ENCODE assay signal across 8 mouse cellular contexts in genomic region chr19:24999201-24999886, GRCm38 (mm10). TPM values are rescaled to one million over a fixed set of nuclear protein-coding genes. Genes with fewer than 3 reads are reported as not detected.
DNase-seq lines count a peak whose midpoint lies in the region; ATAC-seq lines count a peak whose summit lies in the region.

Gene Dock8 (plus strand): TSS chr19:24999534.

- under 1% methylated on average over 99 of the region's 109 CpGs for WGBS in forebrain, embryonic 11.5 days
- WGBS in heart, embryonic 16.5 days, result under 1% methylated on average over 75 of the region's 109 CpGs
- WGBS in liver, embryonic 15.5 days (ENCODE audit: insufficient replicate concordance), result under 1% methylated on average over 108 of the region's 109 CpGs
- under 1% methylated on average over 101 of the region's 109 CpGs for WGBS in stomach, embryonic 15.5 days

- H3K4me2 ChIP-seq in forebrain, embryonic 11.5 days (ENCODE audit: low read depth, low read length, severe bottlenecking), result peak within 1 kb of the TSS; percentile 94
- peak within 1 kb of the TSS; percentile 98 for H3K4me2 ChIP-seq in heart, embryonic 16.5 days (ENCODE audit: low read depth, low read length)
- peak within 1 kb of the TSS; percentile 91 for H3K4me2 ChIP-seq in liver, embryonic 15.5 days
- H3K4me2 ChIP-seq in stomach, embryonic 15.5 days, result peak within 1 kb of the TSS; percentile 95

- 0 out of 2 replicates have a peak, but pooled peaks cover 2% of the 10 kb centered on the region for H3K4me1 ChIP-seq in forebrain, embryonic 11.5 days (replicated peaks; ENCODE audit: control insufficient read depth, insufficient read depth, low read length)
- H3K4me1 ChIP-seq in heart, embryonic 16.5 days (ENCODE audit: control insufficient read depth, insufficient read depth, low read length), result peaks cover 11% of the 10 kb centered on the region
- peaks cover 54% of the 10 kb centered on the region for H3K4me1 ChIP-seq in liver, embryonic 15.5 days (replicated peaks)
- peaks cover 15% of the 10 kb centered on the region for H3K4me1 ChIP-seq in stomach, embryonic 15.5 days

- no peaks in the 10 kb centered on the region for H3K36me3 ChIP-seq in forebrain, embryonic 11.5 days (ENCODE audit: control insufficient read depth, insufficient read depth, low read length)
- H3K36me3 ChIP-seq in heart, embryonic 16.5 days (ENCODE audit: control insufficient read depth, insufficient read depth), result no peaks in the 10 kb centered on the region
- H3K36me3 ChIP-seq in liver, embryonic 15.5 days (replicated peaks), result no peaks in the 10 kb centered on the region
- H3K36me3 ChIP-seq in stomach, embryonic 15.5 days, result no peaks in the 10 kb centered on the region

- H3K27me3 ChIP-seq in forebrain, embryonic 11.5 days (ENCODE audit: control insufficient read depth, insufficient read depth, low read length), result peaks cover 44% of the 10 kb centered on the region
- no peaks in the 10 kb centered on the region for H3K27me3 ChIP-seq in heart, embryonic 16.5 days (ENCODE audit: control insufficient read depth, insufficient read depth, low read length)
- peaks cover 24% of the 10 kb centered on the region for H3K27me3 ChIP-seq in liver, embryonic 15.5 days
- 0 out of 2 replicates have a peak, but pooled peaks cover 4% of the 10 kb centered on the region for H3K27me3 ChIP-seq in stomach, embryonic 15.5 days (replicated peaks)

- H3K9ac ChIP-seq in forebrain, embryonic 11.5 days (ENCODE audit: low read length), result peak within 1 kb of the TSS; percentile 41
- peak within 1 kb of the TSS; percentile 75 for H3K9ac ChIP-seq in heart, embryonic 16.5 days (ENCODE audit: low read length)
- H3K9ac ChIP-seq in liver, embryonic 15.5 days, result peak within 1 kb of the TSS; percentile 69
- peak within 1 kb of the TSS; percentile 46 for H3K9ac ChIP-seq in stomach, embryonic 15.5 days

- DNase-seq in 416B (ENCODE audit: low read depth), result peak; percentile 68
- DNase-seq in adrenal gland, adult 8-10 months, result peak; percentile 50
- peak; percentile 72 for DNase-seq in forebrain, embryonic 11.5 days (ENCODE audit: low spot score)
- DNase-seq in kidney, postnatal 14 days, result peak; percentile 89
- peak; percentile 58 to 69 for DNase-seq in natural killer cell, adult 2 months (ENCODE audit: low spot score in 2 of 2)

- peak within 1 kb of the TSS; percentile 68 for H3K4me3 ChIP-seq in forebrain, embryonic 11.5 days (ENCODE audit: low read depth, low read length)
- peak within 1 kb of the TSS; percentile 77 for H3K4me3 ChIP-seq in heart, embryonic 16.5 days (ENCODE audit: low read length)
- peak within 1 kb of the TSS; percentile 74 for H3K4me3 ChIP-seq in liver, embryonic 15.5 days (replicated peaks)
- H3K4me3 ChIP-seq in stomach, embryonic 15.5 days (replicated peaks), result peak within 1 kb of the TSS; percentile 73

- no peaks in the 10 kb centered on the region for H3K9me3 ChIP-seq in forebrain, embryonic 11.5 days (ENCODE audit: control insufficient read depth, low read length)
- H3K9me3 ChIP-seq in heart, embryonic 16.5 days (replicated peaks; ENCODE audit: control insufficient read depth, low read length), result no peaks in the 10 kb centered on the region
- no peaks in the 10 kb centered on the region for H3K9me3 ChIP-seq in liver, embryonic 15.5 days (replicated peaks)
- no peaks in the 10 kb centered on the region for H3K9me3 ChIP-seq in stomach, embryonic 15.5 days

- ATAC-seq in forebrain, embryonic 11.5 days (replicated peaks; ENCODE audit: low FRiP score), result peak; percentile 42; the same call in 1 of the 2 replicates
- peak; percentile 78 for ATAC-seq in heart, embryonic 16.5 days (replicated peaks; ENCODE audit: extremely low read depth, insufficient read depth, low FRiP score)
- peak; percentile 91 for ATAC-seq in liver, embryonic 15.5 days (ENCODE audit: insufficient read depth)
- ATAC-seq in stomach, embryonic 15.5 days (ENCODE audit: insufficient read depth, low FRiP score, low read depth), result peak; percentile 85

- H3K27ac ChIP-seq in forebrain, embryonic 11.5 days (ENCODE audit: low read depth, low read length), result no peak within 1 kb of the TSS
- peak within 1 kb of the TSS; percentile 44; the same call in 1 of the 2 replicates for H3K27ac ChIP-seq in heart, embryonic 16.5 days (ENCODE audit: low read length)
- peak within 1 kb of the TSS; percentile 71 for H3K27ac ChIP-seq in liver, embryonic 15.5 days (replicated peaks)
- peak within 1 kb of the TSS; percentile 73 for H3K27ac ChIP-seq in stomach, embryonic 15.5 days

RNA-seq across cellular contexts. Expression of gene Dock8, which starts in this region (rescaled TPM):
- total RNA-seq in adrenal gland, adult 8-10 months (2022), result 10 to 100 TPM; 13.7 to 21.4 (median 16.3) TPM
- polyA plus RNA-seq in forebrain, embryonic 11.5 days (2014; fragmentation: Nextera tagmentation; extraction: Ambion mirVana), result 1.3 and 1.6 TPM in 2 replicates
- polyA plus RNA-seq in heart, embryonic 16.5 days (2015; fragmentation: Nextera tagmentation; extraction: Ambion mirVana), result 4.4 and 8.3 TPM in 2 replicates
- polyA plus RNA-seq in liver, embryonic 15.5 days (2015; fragmentation: Nextera tagmentation; extraction: Ambion mirVana), result 8.5 and 8.8 TPM in 2 replicates
- polyA plus RNA-seq in stomach, embryonic 15.5 days (2015; fragmentation: Nextera tagmentation; extraction: Ambion mirVana), result 6.0 and 6.9 TPM in 2 replicates
